Comparison of ENCODE assay signal across 8 mouse cellular contexts in genomic region chr1:59764407-59764971, GRCm38 (mm10). TPM values are rescaled to one million over a fixed set of nuclear protein-coding genes. Genes with fewer than 3 reads are reported as not detected.
A peak's percentile ranks its signal among the peaks of the same experiment; 100 is the strongest.
DNase-seq lines count a peak whose midpoint lies in the region; ATAC-seq and TF ChIP-seq lines count a peak whose summit lies in the region.

No protein-coding gene starts in this region.

- no peaks in the 10 kb centered on the region for H3K27me3 ChIP-seq in hindbrain, embryonic 14.5 days (ENCODE audit: control insufficient read depth, insufficient read depth, low read length)

- peak; percentile 58 for DNase-seq in Muller cell, postnatal 12 days (ENCODE audit: inconsistent ontology term)
- DNase-seq in cerebellum, postnatal 14 days: peak; percentile 64
- peak; percentile 10 to 14 for DNase-seq in frontal cortex, postnatal 25 days (ENCODE audit: low spot score in 2 of 2)
- no peak for DNase-seq in hindbrain, embryonic 14.5 days (ENCODE audit: low spot score)
- DNase-seq in left cerebral cortex, adult 2 months (ENCODE audit: extremely low spot score in 1 of 2, low spot score in 2 of 2): peak; percentile 21 to 32
- peak; percentile 52 to 59 for DNase-seq in lung, postnatal 4 days
- DNase-seq in right cerebral cortex, adult 18-20 months: peak; percentile 39
- DNase-seq in urinary bladder, postnatal 36 days (ENCODE audit: low spot score in 2 of 2): peak; percentile 35 to 37

- peak overlapping the region; percentile 100 for H3K27ac ChIP-seq in hindbrain, embryonic 14.5 days
- H3K27ac ChIP-seq in left cerebral cortex, adult 2 months: peak overlapping the region; percentile 99

- ATAC-seq in hindbrain, embryonic 14.5 days (ENCODE audit: low FRiP score): no peak

- no peaks in the 10 kb centered on the region; the same call in 1 of the 2 replicates for H3K36me3 ChIP-seq in hindbrain, embryonic 14.5 days (replicated peaks; ENCODE audit: control insufficient read depth, insufficient read depth)

- peak overlapping the region; percentile 99 for H3K4me3 ChIP-seq in hindbrain, embryonic 14.5 days (replicated peaks; ENCODE audit: low read length)
- H3K4me3 ChIP-seq in left cerebral cortex, adult 2 months: peak overlapping the region; percentile 77

- peak overlapping the region; percentile 98 for H3K9ac ChIP-seq in hindbrain, embryonic 14.5 days

- H3K4me1 ChIP-seq in hindbrain, embryonic 14.5 days (replicated peaks; ENCODE audit: control insufficient read depth, insufficient read depth, low read length): peaks cover 27% of the 10 kb centered on the region

- H3K4me2 ChIP-seq in hindbrain, embryonic 14.5 days (replicated peaks): peak overlapping the region; percentile 93

- intact Hi-C loops in left cerebral cortex, adult 2 months (cut with DNase I): no loop called here

- H3K9me3 ChIP-seq in hindbrain, embryonic 14.5 days (ENCODE audit: control insufficient read depth, low read length): no peaks in the 10 kb centered on the region

- WGBS in hindbrain, embryonic 14.5 days: under 1% methylated on average over 27 of the region's 27 CpGs

- no peak for TF ChIP-seq CTCF in left cerebral cortex, adult 2 months (IDR thresholded peaks at IDR 0.05)

RNA-seq across cellular contexts. Expression of gene Bmpr2, which starts 1.3 kb away (rescaled TPM):
- 18.4 and 18.9 TPM in 2 replicates for polyA plus RNA-seq in hindbrain, embryonic 14.5 days (2014; fragmentation: Nextera tagmentation; extraction: Ambion mirVana)
- 100 to 1,000 TPM in 1 of 2 experiments, 10 to 100 TPM in 1; 99.9 to 100 TPM for total RNA-seq in left cerebral cortex, adult 2 months (2021)
